Mouse (Mus musculus) stomach, adult 2 months (tissue): ENCODE data around the gene Tmem100. TPM values are rescaled to one million over a fixed set of nuclear protein-coding genes. Genes with fewer than 3 reads are reported as not detected.

ENCODE experiments used
- polyA plus RNA-seq: library from polyadenylated mRNA; depleted of rRNA; stranded (reverse); fragments of >200 nt; gene quantifications from 2 replicates; pipeline ENCODE4 v1.2.3, GENCODE M21; 2012; rRNA removed

Tmem100 gene
- polyA plus RNA-seq = 1.7 and 2.3 TPM in 2 replicates

GRCm38 (mm10) chr11:90029841-90030398, at the start of gene Tmem100:
Tmem100 (plus strand) TSS chr11:90030348.

GRCm38 (mm10) chr11:90002231-90002986, 27.7 kb upstream of the Tmem100 start, which contains the start of gene Pctp:
Pctp (minus strand) TSS chr11:90002894.

Other genes starting within 250 kb of the Tmem100 start
- gene Pctp, start 27.5 kb upstream of the Tmem100 start, polyA plus RNA-seq = 0.48 and 0.52 TPM in 2 replicates
- gene Gm45716, start 157.3 kb downstream of the Tmem100 start, polyA plus RNA-seq = 0.08 and 0.28 TPM in 2 replicates
- gene Mmd, start 219.1 kb downstream of the Tmem100 start, polyA plus RNA-seq = 5.6 and 13.6 TPM in 2 replicates